8 mouse cellular contexts compared by ENCODE assay signal in the genomic region with DNA sequence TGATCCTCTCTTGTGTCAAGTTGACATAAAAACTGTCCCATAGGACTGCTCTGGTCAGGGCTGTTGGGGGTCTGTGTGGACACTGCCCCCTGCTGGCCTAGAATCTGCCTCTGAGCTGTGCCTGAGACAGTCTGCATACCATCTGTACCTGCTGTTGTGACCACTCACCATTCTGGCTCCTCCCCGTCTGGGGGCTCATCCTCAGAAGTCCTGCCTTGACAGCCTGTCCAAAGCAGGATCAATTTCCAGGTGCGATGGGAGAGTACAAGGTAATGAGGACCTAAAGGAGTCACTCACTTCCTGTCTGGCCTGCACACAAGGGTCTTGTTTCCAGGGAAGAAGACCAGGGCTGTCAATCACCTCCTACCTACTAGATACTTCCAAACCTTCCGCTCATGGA. TPM values are rescaled to one million over a fixed set of nuclear protein-coding genes. Genes with fewer than 3 reads are reported as not detected.
DNase-seq lines count a peak whose midpoint lies in the region; ATAC-seq lines count a peak whose summit lies in the region.

No protein-coding gene starts in this region.

- H3K9me3 ChIP-seq in forebrain, embryonic 13.5 days (replicated peaks) = no peaks in the 10 kb centered on the region

- peak; percentile 53 for DNase-seq in urinary bladder, postnatal 25 days (ENCODE audit: low spot score)
- no peak for DNase-seq in urinary bladder, postnatal 4 days (ENCODE audit: low spot score in 2 of 2)
- peak; percentile 42 for DNase-seq in c-Kit-positive CD71-positive TER-119-negative erythroid progenitor cells, embryonic 14.5 days (ENCODE audit: low read depth)
- peak; percentile 75 for DNase-seq in kidney, postnatal 10 days
- DNase-seq in spleen, postnatal 10 days (ENCODE audit: low spot score in 2 of 2) = peak; percentile 56 to 77
- no peak for DNase-seq in left cerebral cortex, postnatal 10 days (ENCODE audit: extremely low spot score in 1 of 2, low spot score in 2 of 2)

- intact Hi-C loops in left cerebral cortex, postnatal 10 days (cut with DNase I) = no loop called here

- H3K27ac ChIP-seq in forebrain, embryonic 13.5 days = no peak overlapping the region

- H3K4me3 ChIP-seq in forebrain, embryonic 13.5 days = no peak overlapping the region

- ATAC-seq in forebrain, embryonic 13.5 days = peak; percentile 68
- peak; percentile 67 for ATAC-seq in megakaryocyte, adult 5-6 weeks (ENCODE audit: poor library complexity, severe bottlenecking)

- WGBS in forebrain, embryonic 13.5 days = 79% methylated on average over 3 of the region's 3 CpGs

- H3K36me3 ChIP-seq in forebrain, embryonic 13.5 days (ENCODE audit: poor library complexity, severe bottlenecking) = peaks cover 5% of the 10 kb centered on the region; the same call in 1 of the 2 replicates

- H3K4me2 ChIP-seq in forebrain, embryonic 13.5 days = no peak overlapping the region

- 0 out of 2 replicates have a peak, but pooled peaks cover 3% of the 10 kb centered on the region for H3K4me1 ChIP-seq in forebrain, embryonic 13.5 days

- no peaks in the 10 kb centered on the region for H3K27me3 ChIP-seq in forebrain, embryonic 13.5 days

- H3K9ac ChIP-seq in forebrain, embryonic 13.5 days = no peak overlapping the region

RNA-seq across cellular contexts. Expression of gene Morn1, which starts 8.2 kb away (rescaled TPM):
- 7.4 and 9.4 TPM in 2 replicates for polyA plus RNA-seq in forebrain, embryonic 13.5 days (2015; fragmentation: Nextera tagmentation; extraction: Ambion mirVana)
- total RNA-seq in megakaryocyte, adult 5-6 weeks (2015) = 0.71 TPM in 1 of 2 replicates, not detected in the other
- total RNA-seq in megakaryocyte, adult 5-6 weeks (2017) = 0.95 and 1.1 TPM in 2 replicates
- total RNA-seq in left cerebral cortex, postnatal 10 days (2021) = 10 to 100 TPM; 16.0 to 16.3 TPM

RNA-seq across cellular contexts. Expression of gene Rer1, which starts 8.4 kb away (rescaled TPM):
- polyA plus RNA-seq in forebrain, embryonic 13.5 days (2015; fragmentation: Nextera tagmentation; extraction: Ambion mirVana) = 125 and 130 TPM in 2 replicates
- 133 and 141 TPM in 2 replicates for total RNA-seq in megakaryocyte, adult 5-6 weeks (2015)
- total RNA-seq in megakaryocyte, adult 5-6 weeks (2017) = 116 and 130 TPM in 2 replicates
- 10 to 100 TPM; 68.8 to 71.0 TPM for total RNA-seq in left cerebral cortex, postnatal 10 days (2021)

RNA-seq across cellular contexts. Expression of gene Pex10, which starts 27.7 kb away (rescaled TPM):
- 18.5 and 22.8 TPM in 2 replicates for polyA plus RNA-seq in forebrain, embryonic 13.5 days (2015; fragmentation: Nextera tagmentation; extraction: Ambion mirVana)
- 3.7 and 4.3 TPM in 2 replicates for total RNA-seq in megakaryocyte, adult 5-6 weeks (2015)
- total RNA-seq in megakaryocyte, adult 5-6 weeks (2017) = 3.3 and 5.7 TPM in 2 replicates
- total RNA-seq in left cerebral cortex, postnatal 10 days (2021) = 10 to 100 TPM; 18.0 to 19.3 TPM

RNA-seq across cellular contexts. Expression of gene Plch2, which starts 38.0 kb away (rescaled TPM):
- 5.9 and 6.3 TPM in 2 replicates for polyA plus RNA-seq in forebrain, embryonic 13.5 days (2015; fragmentation: Nextera tagmentation; extraction: Ambion mirVana)
- not detected in 2 replicates for total RNA-seq in megakaryocyte, adult 5-6 weeks (2015)
- total RNA-seq in megakaryocyte, adult 5-6 weeks (2017) = not detected in 2 replicates
- 10 to 100 TPM; 33.3 to 41.2 TPM for total RNA-seq in left cerebral cortex, postnatal 10 days (2021)

Comparison
In these comparisons a context has a peak if more than half of its experiments do, and no peak if none do; other contexts are left out.
1. DNase-seq: peak in urinary bladder, postnatal 25 days (single experiment), c-Kit-positive CD71-positive TER-119-negative erythroid progenitor cells, embryonic 14.5 days (single experiment), kidney, postnatal 10 days (single experiment) and spleen, postnatal 10 days (2 of 2); none in urinary bladder, postnatal 4 days (0 of 2) and left cerebral cortex, postnatal 10 days (0 of 2).
2. RNA of gene Morn1, which starts 8.2 kb away (total RNA-seq): 16.0 to 16.3 TPM in left cerebral cortex, postnatal 10 days; 0.71 to 1.1 TPM in megakaryocyte, adult 5-6 weeks; every median in the first group is over 4 times any median in the second.